Mouse (Mus musculus): ENCODE results near the gene Syk.

GRCm38 (mm10) chr13:52607964-52608363 is 25.0 kb downstream of the Syk start:
- TF ChIP-seq CTCF (IDR thresholded peaks at IDR 0.05) (no peak), EP300 (IDR thresholded peaks at IDR 0.05) (no peak)
